Mouse (Mus musculus): ENCODE measurements around the gene Ctrc.

Gene Ctrc

GRCm38 (mm10) chr4:141821178-141821577, 25.0 kb downstream of the Ctrc start:
- DNase-seq (ENCODE audit: low spot score in 2 of 2): no peak

- no peak for DNase-seq (ENCODE audit: low spot score in 2 of 2)
Measured at GRCm38 (mm10) chr4:141819316-141819715, 26.8 kb downstream of the Ctrc start.

- DNase-seq (ENCODE audit: low spot score in 2 of 2): no peak
Measured at GRCm38 (mm10) chr4:141818861-141819260, 27.3 kb downstream of the Ctrc start.

DNA sequence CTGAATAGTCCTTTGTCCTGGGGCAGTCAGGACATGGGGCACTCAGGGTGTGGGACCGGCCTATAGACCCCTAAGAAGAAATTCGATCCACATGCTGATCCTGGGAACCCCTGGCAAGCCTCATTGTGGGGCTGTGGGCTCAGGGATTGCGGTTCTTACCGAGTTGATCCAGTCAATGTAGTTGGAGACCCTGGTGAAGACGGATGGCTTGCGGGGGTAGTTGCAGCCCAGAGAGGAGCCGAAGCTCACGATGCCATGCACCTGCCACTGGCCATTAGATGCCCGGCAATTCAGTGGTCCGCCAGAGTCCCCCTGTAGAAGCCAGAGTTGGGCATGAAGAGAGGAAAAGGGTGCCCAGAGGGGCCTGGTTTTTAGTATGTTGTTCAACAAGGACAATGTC, 28.5 kb downstream of the Ctrc start:
- no peak for DNase-seq (ENCODE audit: low spot score in 2 of 2)

DNA sequence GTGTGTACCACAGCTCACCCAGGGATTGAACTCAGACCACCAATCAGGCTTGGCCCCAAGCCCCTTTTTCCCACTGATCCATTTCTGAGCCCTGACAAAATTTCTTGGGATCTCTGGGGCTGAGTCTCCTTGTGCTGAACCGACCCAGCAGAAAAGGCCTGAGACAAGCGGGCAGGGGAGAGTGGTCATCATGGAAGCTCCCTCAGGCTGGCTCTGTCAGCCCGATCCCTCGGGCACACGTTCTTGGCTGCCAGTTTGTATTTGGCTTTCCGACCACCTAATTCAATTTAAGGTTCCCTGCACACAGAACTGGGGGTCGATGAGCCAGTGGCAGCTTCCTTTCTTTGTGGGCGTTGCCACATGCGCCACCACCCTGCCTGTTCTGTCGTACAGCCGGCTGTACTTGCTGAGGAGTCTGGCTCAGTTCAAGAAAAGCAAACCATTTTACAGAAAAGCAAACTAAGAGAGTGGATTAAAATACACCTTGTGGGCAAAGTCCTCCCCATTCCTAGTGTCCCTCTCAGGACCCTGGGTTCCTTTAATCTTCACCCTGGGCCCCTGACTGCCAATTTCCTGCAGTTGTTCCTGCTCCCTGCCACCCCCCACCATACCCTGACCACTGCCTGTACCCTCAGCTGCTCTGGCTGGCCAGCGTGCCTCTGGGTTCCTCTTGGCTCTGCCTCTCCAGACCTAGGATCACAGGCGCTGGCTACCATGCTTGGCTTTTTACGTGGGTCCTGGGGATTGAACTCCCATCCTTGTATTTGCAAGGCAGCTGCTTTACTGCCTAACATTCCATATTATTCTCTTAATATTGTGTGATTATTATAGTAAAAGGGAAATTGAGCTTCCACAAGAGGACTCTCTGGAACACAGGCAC, 29.1 kb downstream of the Ctrc start:
- no peak for DNase-seq (ENCODE audit: low spot score in 2 of 2)

DNA sequence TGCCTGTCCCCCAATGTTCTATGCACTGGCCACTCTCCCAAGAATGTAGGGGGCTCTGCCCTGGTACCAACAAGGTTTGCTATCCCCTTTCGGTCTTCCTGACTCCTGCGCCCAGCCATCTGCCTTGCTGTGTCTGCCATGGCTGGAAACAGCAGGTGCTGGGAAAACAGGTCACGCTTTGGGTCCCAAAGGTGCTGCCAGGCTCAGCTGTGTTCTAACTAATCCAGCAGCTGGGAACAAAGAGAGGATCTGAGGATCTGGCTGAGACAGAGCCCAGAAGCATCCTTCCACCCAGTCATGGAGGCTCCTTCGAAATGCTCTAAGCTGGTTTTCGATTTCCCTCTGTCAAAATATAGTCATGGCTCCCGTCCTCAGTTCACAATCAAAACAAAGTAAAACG, 29.9 kb downstream of the Ctrc start:
- no peak for DNase-seq (ENCODE audit: low spot score in 2 of 2)

GRCm38 (mm10) chr4:141811375-141811774, 34.8 kb downstream of the Ctrc start:
- no peak for DNase-seq (ENCODE audit: low spot score in 2 of 2)

DNA sequence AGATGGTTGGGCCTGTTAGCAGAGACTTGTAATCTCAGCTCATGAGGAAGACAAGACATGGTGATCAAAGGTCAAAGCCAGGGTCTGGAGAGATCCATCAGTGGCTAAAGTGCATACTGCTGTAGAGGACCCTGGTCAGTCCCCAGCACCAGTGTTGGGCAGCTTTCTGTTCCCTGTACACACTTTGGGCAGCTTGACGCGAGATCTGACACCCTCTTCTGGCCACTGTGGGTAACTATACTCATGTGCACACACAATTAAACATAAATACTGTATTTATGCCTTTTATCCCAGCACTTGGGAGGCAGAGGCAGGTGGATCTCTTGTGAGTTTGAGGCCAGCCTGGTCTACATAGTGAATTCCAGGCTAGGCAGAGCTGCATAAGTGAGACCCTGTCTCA, 35.2 kb downstream of the Ctrc start:
- no peak for DNase-seq (ENCODE audit: low spot score in 2 of 2)

DNA sequence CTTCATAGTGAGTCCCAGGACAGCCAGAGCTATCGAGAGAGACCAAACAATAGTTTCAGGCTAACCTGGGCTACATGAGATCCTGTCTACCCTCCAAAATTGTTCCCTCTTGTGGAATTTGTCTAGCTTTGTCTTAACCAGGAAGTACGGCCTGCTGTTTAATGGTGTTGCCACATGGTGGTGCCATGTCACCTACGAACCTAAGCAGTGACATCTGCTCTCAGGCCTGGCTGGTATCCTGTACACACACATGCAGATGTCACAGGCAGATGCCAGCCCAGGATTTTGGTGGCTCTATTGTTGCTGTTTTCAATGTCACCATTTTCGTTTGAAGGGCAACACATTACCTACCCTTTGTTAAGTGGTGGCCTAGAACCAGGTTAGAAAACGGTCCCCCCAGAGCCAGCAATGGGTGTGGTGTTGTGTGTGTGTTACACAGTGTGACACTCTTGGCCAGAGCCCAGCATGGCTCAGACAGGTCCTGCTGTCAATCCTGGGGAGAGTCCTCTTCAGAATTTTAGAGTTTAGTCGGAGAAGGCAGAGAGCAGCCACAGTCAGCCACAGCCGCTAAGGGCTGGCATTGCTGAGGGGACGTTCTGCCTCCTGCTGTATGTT, 36.2 kb downstream of the Ctrc start:
- no peak for DNase-seq (ENCODE audit: low spot score in 2 of 2)

DNA sequence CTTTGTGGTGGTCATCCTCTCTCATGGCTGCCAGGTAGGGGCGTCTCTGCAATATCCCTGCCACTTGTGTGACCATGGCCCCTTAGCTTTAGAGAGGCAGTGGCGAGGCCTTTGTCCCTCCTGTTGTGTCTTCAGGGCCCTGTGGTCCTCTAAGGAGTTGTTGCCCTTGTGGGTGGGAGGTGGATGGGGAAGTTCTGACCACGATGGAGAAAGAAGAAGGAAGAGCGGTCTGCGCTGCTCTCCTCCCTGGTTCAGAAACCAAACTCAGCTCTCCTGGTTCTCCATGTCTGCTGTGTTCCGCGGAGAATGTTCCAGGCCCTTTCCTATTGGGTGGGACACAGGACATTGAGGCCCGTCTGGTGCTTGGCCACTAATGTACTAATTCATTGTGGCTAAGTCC, 40.3 kb downstream of the Ctrc start:
- DNase-seq (ENCODE audit: low spot score in 2 of 2): no peak

DNA sequence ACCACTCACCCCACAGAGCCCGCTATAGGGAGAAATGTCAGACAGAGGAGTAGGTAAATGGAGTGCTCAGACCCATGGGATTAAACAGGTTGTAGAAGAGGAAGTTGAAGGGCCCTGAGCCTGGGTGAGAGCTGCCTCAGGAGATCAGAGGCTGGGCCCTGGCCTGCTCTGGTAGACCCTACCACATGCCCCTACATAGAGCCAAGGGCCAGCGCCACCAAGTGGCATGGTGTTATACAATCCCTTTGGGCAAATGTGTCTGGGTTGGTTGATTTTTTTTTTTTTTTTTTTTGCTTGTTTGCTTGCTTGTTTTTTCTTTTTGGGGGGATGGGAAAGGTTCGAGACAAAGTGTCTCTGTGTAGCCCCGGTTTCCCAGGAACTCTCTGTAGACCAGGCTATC, 42.1 kb downstream of the Ctrc start:
- DNase-seq (ENCODE audit: low spot score in 2 of 2): no peak

- no peak for DNase-seq (ENCODE audit: low spot score in 2 of 2)
Measured at GRCm38 (mm10) chr4:141797545-141797944, 48.6 kb downstream of the Ctrc start.

DNA sequence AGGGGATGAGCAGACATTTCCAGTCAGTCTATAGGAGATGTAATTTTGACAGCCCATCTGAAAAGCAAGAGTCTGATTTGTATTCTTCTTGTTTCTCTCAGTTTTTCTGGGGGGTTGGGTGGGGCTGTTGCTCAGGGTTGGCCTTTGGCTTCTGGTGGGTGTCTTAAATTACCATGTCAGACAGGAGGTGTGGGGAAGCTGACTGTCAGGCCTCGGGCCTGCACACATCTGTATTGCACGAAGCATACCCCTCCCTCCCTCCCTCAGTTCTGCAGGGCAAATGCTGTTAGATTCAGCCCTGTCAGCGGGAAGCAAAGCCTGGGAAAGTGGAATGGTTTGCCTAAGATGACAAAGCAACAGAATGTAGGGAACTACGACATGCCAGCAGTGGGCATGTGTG, 49.2 kb downstream of the Ctrc start:
- no peak for DNase-seq (ENCODE audit: low spot score in 2 of 2)

- DNase-seq (ENCODE audit: low spot score in 2 of 2): no peak
Measured at GRCm38 (mm10) chr4:141796356-141796755, 49.8 kb downstream of the Ctrc start.

DNA sequence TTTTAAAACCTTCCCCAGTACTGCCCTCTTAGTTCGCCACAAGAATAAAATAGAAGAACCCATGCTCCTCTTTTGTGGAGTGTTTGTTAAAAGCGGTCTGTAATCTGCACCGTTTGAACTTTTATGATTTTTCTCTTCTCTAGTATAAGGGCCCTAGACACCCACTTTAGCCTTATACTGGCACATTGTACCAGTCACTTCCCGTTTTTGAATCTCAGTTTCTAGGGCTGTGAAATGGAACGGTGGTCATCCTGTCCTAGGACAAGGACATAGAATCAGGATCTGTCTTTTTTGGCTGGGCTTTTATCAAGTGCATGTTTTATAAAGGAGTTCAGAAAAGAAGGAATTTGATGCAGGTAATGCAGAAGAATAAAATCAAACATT, 52.0 kb downstream of the Ctrc start:
- DNase-seq (ENCODE audit: low spot score in 2 of 2): no peak

- DNase-seq (ENCODE audit: low spot score in 2 of 2): peak; percentile 92 to 96
Measured at GRCm38 (mm10) chr4:141793282-141794151, 52.6 kb downstream of the Ctrc start, which contains the start of gene Casp9. Gene Casp9, plus strand, starts transcription at chr4:141793612.

- DNase-seq (ENCODE audit: low spot score in 2 of 2): no peak
Measured at GRCm38 (mm10) chr4:141792554-141793281, 53.4 kb downstream of the Ctrc start.

DNA sequence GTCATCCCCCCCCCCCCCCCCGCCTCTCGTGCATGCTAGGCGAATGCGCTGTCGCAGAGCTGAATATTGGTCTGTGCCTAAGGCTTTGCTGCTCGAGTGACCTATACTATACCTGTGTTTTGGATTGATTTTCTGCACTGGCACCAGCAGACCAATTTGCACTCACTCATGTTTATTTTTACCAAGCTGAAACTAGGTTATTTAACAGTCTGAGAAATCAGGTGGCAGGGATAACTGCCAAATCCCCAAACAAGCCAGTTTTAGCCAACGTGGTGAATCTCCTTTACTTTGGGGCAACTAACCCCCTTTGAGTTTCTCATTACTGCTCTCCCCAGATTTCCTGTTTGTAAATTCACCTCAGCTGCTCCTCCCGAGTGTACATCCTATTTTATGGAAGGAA, 54.2 kb downstream of the Ctrc start:
- DNase-seq (ENCODE audit: low spot score in 2 of 2): no peak

GRCm38 (mm10) chr4:141791486-141791885, 54.7 kb downstream of the Ctrc start:
- no peak for DNase-seq (ENCODE audit: low spot score in 2 of 2)

- peak; percentile 94 to 98 for DNase-seq (ENCODE audit: low spot score in 2 of 2)
Measured at GRCm38 (mm10) chr4:141790524-141790990, 55.6 kb downstream of the Ctrc start, which contains the start of gene Dnajc16. Gene Dnajc16, minus strand, starts transcription at chr4:141790931.

DNA sequence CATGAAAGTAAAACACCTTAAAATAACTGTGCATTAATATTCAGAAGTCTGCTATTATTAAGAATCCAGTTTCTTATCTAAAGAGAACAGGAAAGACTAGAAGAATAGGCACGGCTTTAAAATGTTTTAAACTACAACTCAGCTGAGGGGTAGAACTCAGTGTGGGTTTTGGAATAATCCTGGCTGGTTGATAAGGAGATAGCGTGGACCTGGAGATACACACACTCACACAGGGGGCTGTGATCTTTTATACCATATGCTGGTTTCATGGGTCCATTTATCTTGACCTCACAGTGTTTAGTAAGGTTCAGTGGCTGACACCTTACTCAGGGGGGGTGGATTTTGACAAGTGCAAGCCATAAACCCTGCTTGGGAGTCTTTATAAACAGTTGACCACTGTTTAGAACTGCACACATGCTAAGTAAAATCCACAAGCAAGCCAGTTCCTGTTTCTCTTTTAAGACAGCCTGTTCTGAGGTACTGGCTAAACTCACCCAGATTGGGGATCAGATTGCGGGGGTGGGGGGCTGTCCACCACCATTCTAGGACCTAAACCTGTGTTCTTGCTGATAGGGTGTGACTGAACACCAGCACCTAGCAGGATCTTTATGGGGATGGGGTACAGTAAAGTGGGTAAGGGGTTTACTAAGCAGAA, 56.5 kb downstream of the Ctrc start:
- DNase-seq (ENCODE audit: low spot score in 2 of 2): no peak

Data from frontal cortex, postnatal 14 days (tissue).